Mouse (Mus musculus): ENCODE measurements around the gene Stfa2l1. TPM values are rescaled to one million over a fixed set of nuclear protein-coding genes. Genes with fewer than 3 reads are reported as not detected.
"Not testable (repeated sequence)": the region's sequence is repeated elsewhere in the genome, so short reads cannot be mapped to it uniquely, and the experiment has no call there.

Gene Stfa2l1
- total RNA-seq (2015; ENCODE audit: low replicate concordance) = 55.3 and 63.3 TPM in 2 replicates
- 2.2 and 7.4 TPM in 2 replicates for total RNA-seq (2017; ENCODE audit: low replicate concordance)

- ATAC-seq (replicated peaks; ENCODE audit: low FRiP score, poor library complexity, severe bottlenecking) = no peak
These were observed at the start of gene Stfa2l1 for GRCm38 (mm10) chr16:36156402-36156975. TSS of gene Stfa2l1 (plus strand) at chr16:36156811.

- not testable (repeated sequence) for ATAC-seq (replicated peaks; ENCODE audit: low FRiP score, poor library complexity, severe bottlenecking)
These were observed 45.1 kb upstream of the Stfa2l1 start for GRCm38 (mm10) chr16:36111486-36111885.

- not testable (repeated sequence) for ATAC-seq (replicated peaks; ENCODE audit: low FRiP score, poor library complexity, severe bottlenecking)
These were observed 40.9 kb upstream of the Stfa2l1 start for GRCm38 (mm10) chr16:36115751-36116150.

- ATAC-seq (replicated peaks; ENCODE audit: low FRiP score, poor library complexity, severe bottlenecking) = no peak
These were observed 28.5 kb upstream of the Stfa2l1 start for GRCm38 (mm10) chr16:36128092-36128491.

GRCm38 (mm10) chr16:36131141-36131540 is 25.5 kb upstream of the Stfa2l1 start, which contains the start of gene Csta1:
TSS of gene Csta1 (minus strand) at chr16:36131241.
- ATAC-seq (replicated peaks; ENCODE audit: low FRiP score, poor library complexity, severe bottlenecking) = no peak

GRCm38 (mm10) chr16:36138201-36138600 is 18.4 kb upstream of the Stfa2l1 start:
- ATAC-seq (replicated peaks; ENCODE audit: low FRiP score, poor library complexity, severe bottlenecking) = no peak

- not testable (repeated sequence) for ATAC-seq (replicated peaks; ENCODE audit: low FRiP score, poor library complexity, severe bottlenecking)
These were observed 11.2 kb downstream of the Stfa2l1 start for GRCm38 (mm10) chr16:36167841-36168240.

GRCm38 (mm10) chr16:36176108-36176507 is 19.5 kb downstream of the Stfa2l1 start:
- no peak for ATAC-seq (replicated peaks; ENCODE audit: low FRiP score, poor library complexity, severe bottlenecking)

- no peak for ATAC-seq (replicated peaks; ENCODE audit: low FRiP score, poor library complexity, severe bottlenecking)
These were observed 23.3 kb downstream of the Stfa2l1 start for GRCm38 (mm10) chr16:36179910-36180309.

- ATAC-seq (replicated peaks; ENCODE audit: low FRiP score, poor library complexity, severe bottlenecking) = not testable (repeated sequence)
These were observed 27.3 kb downstream of the Stfa2l1 start, which contains the start of gene Gm5483 for GRCm38 (mm10) chr16:36183912-36184311. TSS of gene Gm5483 (plus strand) at chr16:36184212.

- ATAC-seq (replicated peaks; ENCODE audit: low FRiP score, poor library complexity, severe bottlenecking) = no peak
These were observed 42.6 kb downstream of the Stfa2l1 start for GRCm38 (mm10) chr16:36199226-36199625.

- no peak for ATAC-seq (replicated peaks; ENCODE audit: low FRiP score, poor library complexity, severe bottlenecking)
These were observed 47.2 kb downstream of the Stfa2l1 start for GRCm38 (mm10) chr16:36203846-36204245.

- ATAC-seq (replicated peaks; ENCODE audit: low FRiP score, poor library complexity, severe bottlenecking) = not testable (repeated sequence)
These were observed 49.1 kb downstream of the Stfa2l1 start for GRCm38 (mm10) chr16:36205684-36206083.

- ATAC-seq (replicated peaks; ENCODE audit: low FRiP score, poor library complexity, severe bottlenecking) = no peak
These were observed 53.4 kb downstream of the Stfa2l1 start, which contains the start of gene Gm5416 for GRCm38 (mm10) chr16:36209967-36210453. TSS of gene Gm5416 (plus strand) at chr16:36210403.

Other genes with a start within 250 kb of the Stfa2l1 start
- 21.3 and 23.0 TPM in 2 replicates for gene Parp9, start 218.3 kb upstream of the Stfa2l1 start, total RNA-seq (2015; ENCODE audit: low replicate concordance)
- 30.7 and 41.3 TPM in 2 replicates for gene Parp9, start 218.3 kb upstream of the Stfa2l1 start, total RNA-seq (2017; ENCODE audit: low replicate concordance)
- gene Dtx3l, start 217.7 kb upstream of the Stfa2l1 start, total RNA-seq (2015; ENCODE audit: low replicate concordance) = 13.3 and 15.0 TPM in 2 replicates
- 25.2 and 25.4 TPM in 2 replicates for gene Dtx3l, start 217.7 kb upstream of the Stfa2l1 start, total RNA-seq (2017; ENCODE audit: low replicate concordance)
- 29.8 and 43.5 TPM in 2 replicates for gene Kpna1, start 178.1 kb upstream of the Stfa2l1 start, total RNA-seq (2015; ENCODE audit: low replicate concordance)
- gene Kpna1, start 178.1 kb upstream of the Stfa2l1 start, total RNA-seq (2017; ENCODE audit: low replicate concordance) = 34.3 and 55.9 TPM in 2 replicates
- 1.7 and 8.6 TPM in 2 replicates for gene Wdr5b, start 115.6 kb upstream of the Stfa2l1 start, total RNA-seq (2015; ENCODE audit: low replicate concordance)
- 2.6 and 3.7 TPM in 2 replicates for gene Wdr5b, start 115.6 kb upstream of the Stfa2l1 start, total RNA-seq (2017; ENCODE audit: low replicate concordance)
- 13.0 and 31.1 TPM in 2 replicates for gene Fam162a, start 85.2 kb upstream of the Stfa2l1 start, total RNA-seq (2015; ENCODE audit: low replicate concordance)
- 8.1 and 37.1 TPM in 2 replicates for gene Fam162a, start 85.2 kb upstream of the Stfa2l1 start, total RNA-seq (2017; ENCODE audit: low replicate concordance)
- 4.8 and 21.3 TPM in 2 replicates for gene Ccdc58, start 85.1 kb upstream of the Stfa2l1 start, total RNA-seq (2015; ENCODE audit: low replicate concordance)
- gene Ccdc58, start 85.1 kb upstream of the Stfa2l1 start, total RNA-seq (2017; ENCODE audit: low replicate concordance) = 2.6 and 10.6 TPM in 2 replicates
- gene Csta1, start 25.6 kb upstream of the Stfa2l1 start, total RNA-seq (2015; ENCODE audit: low replicate concordance) = not detected in 2 replicates
- gene Csta1, start 25.6 kb upstream of the Stfa2l1 start, total RNA-seq (2017; ENCODE audit: low replicate concordance) = not detected in 2 replicates
- 27.0 and 42.1 TPM in 2 replicates for gene Gm5483, start 27.4 kb downstream of the Stfa2l1 start, total RNA-seq (2015; ENCODE audit: low replicate concordance)
- gene Gm5483, start 27.4 kb downstream of the Stfa2l1 start, total RNA-seq (2017; ENCODE audit: low replicate concordance) = 16.6 and 23.1 TPM in 2 replicates
- gene Gm5416, start 53.6 kb downstream of the Stfa2l1 start, total RNA-seq (2015; ENCODE audit: low replicate concordance) = not detected in 2 replicates
- gene Gm5416, start 53.6 kb downstream of the Stfa2l1 start, total RNA-seq (2017; ENCODE audit: low replicate concordance) = not detected in 2 replicates
- gene 2010005H15Rik, start 64.7 kb downstream of the Stfa2l1 start, total RNA-seq (2015; ENCODE audit: low replicate concordance) = not detected in 2 replicates
- not detected in 2 replicates for gene 2010005H15Rik, start 64.7 kb downstream of the Stfa2l1 start, total RNA-seq (2017; ENCODE audit: low replicate concordance)
- gene Stfa1, start 120.1 kb downstream of the Stfa2l1 start, total RNA-seq (2015; ENCODE audit: low replicate concordance) = 1.5 and 6.5 TPM in 2 replicates
- 2.7 TPM in 1 of 2 replicates, not detected in the other for gene Stfa1, start 120.1 kb downstream of the Stfa2l1 start, total RNA-seq (2017; ENCODE audit: low replicate concordance)
- gene BC117090, start 177.5 kb downstream of the Stfa2l1 start, total RNA-seq (2015; ENCODE audit: low replicate concordance) = not detected in 2 replicates
- gene BC117090, start 177.5 kb downstream of the Stfa2l1 start, total RNA-seq (2017; ENCODE audit: low replicate concordance) = not detected in 2 replicates
- gene BC100530, start 210.9 kb downstream of the Stfa2l1 start, total RNA-seq (2015; ENCODE audit: low replicate concordance) = 4.2 TPM in 1 of 2 replicates, not detected in the other
- 8.6 TPM in 1 of 2 replicates, not detected in the other for gene BC100530, start 210.9 kb downstream of the Stfa2l1 start, total RNA-seq (2017; ENCODE audit: low replicate concordance)

Measured in erythroblast, adult 5-6 weeks (primary cell).